Mouse (Mus musculus) stomach, postnatal 0 days (tissue): ENCODE measurements around the gene Abhd18.

Experiments used
- CTCF ChIP-seq: IDR thresholded peaks from 2 replicates; pipeline ENCODE4 v1.5.1; 2016; ENCODE audit warnings: antibody characterized with exemption, low read depth, mild to moderate bottlenecking, moderate library complexity
- EP300 ChIP-seq: optimal IDR thresholded peaks from 2 replicates; pipeline ENCODE3; 2016; ENCODE audit warnings: antibody characterized with exemption

DNA sequence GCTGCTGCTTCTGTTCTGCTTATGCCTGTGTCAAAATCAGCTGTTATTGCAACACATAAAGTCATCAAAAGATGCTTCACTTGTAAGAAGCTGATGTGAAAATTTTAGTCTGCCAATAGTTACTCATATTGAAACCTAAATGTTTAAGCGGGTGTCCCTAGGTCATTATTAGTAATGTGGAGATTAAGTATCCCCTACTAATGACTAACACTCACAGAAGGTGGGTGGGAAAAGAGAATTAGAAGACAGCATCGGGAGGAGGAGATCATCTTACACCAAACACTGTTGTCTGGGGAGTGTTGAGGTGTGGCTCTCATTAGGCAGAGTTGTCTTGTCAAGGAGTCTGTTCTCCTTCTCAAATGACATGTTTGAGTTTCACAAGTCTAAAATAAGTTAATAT lies 39.9 kb upstream of the Abhd18 start:
- TF ChIP-seq CTCF (no peak), EP300 (no peak)
